Mouse (Mus musculus) hindbrain, postnatal 0 days (tissue): ENCODE results near the gene Cdon. TPM values are rescaled to one million over a fixed set of nuclear protein-coding genes. Genes with fewer than 3 reads are reported as not detected.

Experiments
- ATAC-seq: fragments of 200-750 bp; cut with Nextera tagmentation; 2 replicates; pipeline ENCODE4 v1.8.0; 2017; ENCODE audit warnings: mild to moderate bottlenecking, moderate TSS enrichment, moderate library complexity
- DNase-seq: peaks from one replicate; pipeline ENCODE4 v3.0.0-alpha.2; 2015; ENCODE audit warnings: low spot score
- H3K27ac ChIP-seq: fragments of 300-500 bp; sonication (generic); 2 replicates; pipeline ENCODE4 v1.5.1; 2014; ENCODE audit warnings: mild to moderate bottlenecking
- H3K27me3 ChIP-seq: fragments of 300-500 bp; sonication (generic); 2 replicates; pipeline ENCODE4 v1.6.1; 2014; ENCODE audit warnings: low read length, mixed read lengths; ENCODE audit not compliant: insufficient read depth
- H3K36me3 ChIP-seq: fragments of 300-500 bp; sonication (generic); 2 replicates; pipeline ENCODE4 v1.6.1; 2014; ENCODE audit warnings: low read length, mixed read lengths; ENCODE audit not compliant: insufficient read depth
- H3K4me1 ChIP-seq: fragments of 300-500 bp; sonication (generic); 2 replicates; pipeline ENCODE4 v1.6.1; 2014; ENCODE audit warnings: antibody characterized with exemption, low read length, mixed read lengths; ENCODE audit not compliant: insufficient read depth
- H3K4me2 ChIP-seq: fragments of 300-500 bp; sonication (generic); 2 replicates; pipeline ENCODE4 v1.6.1; 2014; ENCODE audit warnings: low read depth, mild to moderate bottlenecking, low read length, moderate library complexity, mixed read lengths
- H3K4me3 ChIP-seq: fragments of 300-500 bp; sonication (generic); 2 replicates; pipeline ENCODE4 v1.5.1; 2014; ENCODE audit warnings: low read length
- H3K9ac ChIP-seq: fragments of 300-500 bp; sonication (generic); replicated peaks from 2 replicates; pipeline ENCODE4 v1.6.1; 2014; ENCODE audit warnings: mild to moderate bottlenecking, low read length, moderate library complexity, mixed read lengths
- H3K9me3 ChIP-seq: fragments of 300-500 bp; sonication (generic); 2 replicates; pipeline ENCODE4 v1.6.1; 2016; ENCODE audit warnings: low read length, mixed read lengths
- CTCF ChIP-seq: IDR thresholded peaks from 2 replicates; pipeline ENCODE4 v1.5.1; 2016; ENCODE audit warnings: antibody characterized with exemption, control low read depth, low read depth
- WGBS: fragments of 180-500 bp; shearing (Covaris S2); extraction: QIAGEN DNeasy Blood & Tissue Kit; methylation state at CpG from one replicate; pipeline ENCODE4 v1.1.7; 2014; 5-methylcytosine and 5-hydroxymethylcytosine counted together
- polyA plus RNA-seq: library from polyadenylated mRNA; unstranded; fragments of >200 nt; fragmentation: Nextera tagmentation; extraction: Ambion mirVana; gene quantifications from 2 replicates; pipeline ENCODE4 v1.2.1, GENCODE M21; 2015
- total RNA-seq: library from RNA; depleted of rRNA; stranded (reverse); fragments of >200 nt; gene quantifications from 2 replicates; pipeline ENCODE4 v1.2.3, GENCODE M21; 2014

Cdon gene
- total and polyA plus RNA-seq, 2 experiments from 2014 or later = 1.0 to 10.6 TPM

DNA sequence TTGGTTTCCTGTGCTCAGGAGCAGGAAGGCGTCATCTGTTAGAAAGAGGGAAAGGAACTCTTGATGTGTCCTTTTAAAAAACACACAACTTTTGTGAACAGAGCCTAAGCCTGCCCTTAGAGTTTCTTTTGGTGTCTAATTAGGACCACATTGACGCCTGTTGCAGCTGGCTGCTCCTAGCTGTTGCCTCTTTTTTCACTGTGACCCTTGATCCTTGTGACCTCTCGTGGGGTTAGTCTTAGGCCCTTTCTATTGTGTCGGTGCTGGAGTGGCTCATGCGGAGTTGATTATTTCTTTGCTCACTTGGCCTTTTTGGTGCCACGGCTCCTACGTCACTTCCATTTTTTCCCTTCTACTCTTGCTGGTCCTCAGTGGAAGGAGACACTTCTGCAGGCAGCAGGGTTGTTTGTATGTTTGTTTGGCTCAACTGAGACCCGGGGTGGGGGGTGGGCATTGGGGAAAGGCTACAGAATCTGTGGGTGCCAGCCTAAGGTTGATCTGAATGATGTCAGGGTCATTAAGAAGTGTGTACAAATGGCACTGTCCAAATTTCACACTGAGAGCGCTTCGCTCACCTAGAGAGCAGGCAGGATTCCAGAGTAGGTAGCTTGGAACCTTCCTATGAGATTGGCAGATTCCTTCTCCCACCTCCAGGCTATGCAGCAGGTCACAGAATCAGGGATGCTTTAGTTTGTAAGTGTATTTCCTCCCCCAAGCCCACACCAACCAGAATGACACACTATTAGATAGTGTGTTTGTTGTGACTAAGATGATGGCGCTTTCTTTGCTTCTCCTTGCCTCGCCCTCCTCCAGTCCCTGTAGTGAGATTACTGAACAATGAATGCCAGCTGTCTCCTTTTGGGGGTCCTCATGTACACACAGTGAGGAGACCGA lies 22.9 kb downstream of the Cdon start:
- no peak for ATAC-seq
- no peak for TF ChIP-seq CTCF
- H3K27me3 ChIP-seq = no peaks in the 10 kb centered on the region
- H3K4me1 ChIP-seq = no peaks in the 10 kb centered on the region
- H3K4me3 ChIP-seq = no peak overlapping the region
- H3K9me3 ChIP-seq = no peaks in the 10 kb centered on the region
- H3K9ac ChIP-seq = no peak overlapping the region
- H3K27ac ChIP-seq = no peak overlapping the region
- no peaks in the 10 kb centered on the region for H3K36me3 ChIP-seq
- WGBS = 47% methylated on average over 13 of the region's 13 CpGs
- no peak for DNase-seq
- no peak overlapping the region for H3K4me2 ChIP-seq

DNA sequence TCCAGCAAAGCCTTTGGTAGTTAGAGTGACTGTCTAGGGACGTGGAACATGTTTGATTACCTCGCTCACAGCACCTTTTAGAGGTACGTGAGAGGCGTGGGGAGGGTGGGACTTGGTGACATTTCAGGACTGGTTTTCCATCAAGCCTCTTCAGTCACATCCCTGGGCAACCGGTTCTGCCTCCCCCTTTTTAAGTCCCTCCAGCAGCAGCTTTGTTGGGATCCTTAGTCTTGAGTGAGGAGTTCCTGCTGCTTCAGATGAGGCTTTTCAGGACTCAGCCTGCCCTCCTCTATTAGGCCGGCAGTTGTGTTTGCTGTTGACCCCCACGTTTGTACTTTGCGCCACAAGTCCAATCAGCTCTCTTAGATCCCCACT lies 23.6 kb downstream of the Cdon start:
- ATAC-seq (no peak), DNase-seq (no peak)
- no peaks in the 10 kb centered on the region for H3K4me1 ChIP-seq
- 57% methylated on average over 8 of the region's 8 CpGs for WGBS
- no peaks in the 10 kb centered on the region for H3K36me3 ChIP-seq
- no peak overlapping the region for H3K27ac ChIP-seq
- no peaks in the 10 kb centered on the region for H3K9me3 ChIP-seq
- no peak overlapping the region for H3K4me2 ChIP-seq
- no peak overlapping the region for H3K9ac ChIP-seq
- TF ChIP-seq CTCF = no peak
- no peak overlapping the region for H3K4me3 ChIP-seq
- no peaks in the 10 kb centered on the region for H3K27me3 ChIP-seq

DNA sequence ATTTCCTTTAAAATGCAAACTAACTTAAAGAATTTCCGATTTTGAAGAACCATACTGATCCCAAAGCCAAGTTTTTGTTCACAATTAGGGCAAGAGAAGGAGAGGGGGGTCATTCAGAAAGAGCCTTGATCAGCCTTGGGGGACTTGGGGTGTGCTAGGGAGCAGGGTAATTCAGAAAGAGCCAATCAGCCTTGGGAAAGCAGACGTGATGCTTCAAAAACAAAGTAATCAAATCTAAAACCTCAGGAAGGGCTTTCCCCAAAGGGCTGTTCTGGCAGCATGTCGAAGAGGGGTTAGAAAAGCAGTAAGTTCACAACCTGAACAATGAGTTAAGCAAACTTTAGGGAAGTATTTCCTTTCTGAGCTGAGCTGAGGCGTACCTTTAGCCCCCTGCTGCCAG lies 26.0 kb downstream of the Cdon start:
- no peak overlapping the region for H3K9ac ChIP-seq
- H3K9me3 ChIP-seq = no peaks in the 10 kb centered on the region
- no peak overlapping the region for H3K27ac ChIP-seq
- ATAC-seq = no peak
- no peaks in the 10 kb centered on the region for H3K27me3 ChIP-seq
- H3K4me2 ChIP-seq = no peak overlapping the region
- H3K4me3 ChIP-seq = no peak overlapping the region
- no peak for TF ChIP-seq CTCF
- DNase-seq = no peak
- 61% methylated on average over 4 of the region's 4 CpGs for WGBS
- no peaks in the 10 kb centered on the region for H3K4me1 ChIP-seq
- H3K36me3 ChIP-seq = no peaks in the 10 kb centered on the region

DNA sequence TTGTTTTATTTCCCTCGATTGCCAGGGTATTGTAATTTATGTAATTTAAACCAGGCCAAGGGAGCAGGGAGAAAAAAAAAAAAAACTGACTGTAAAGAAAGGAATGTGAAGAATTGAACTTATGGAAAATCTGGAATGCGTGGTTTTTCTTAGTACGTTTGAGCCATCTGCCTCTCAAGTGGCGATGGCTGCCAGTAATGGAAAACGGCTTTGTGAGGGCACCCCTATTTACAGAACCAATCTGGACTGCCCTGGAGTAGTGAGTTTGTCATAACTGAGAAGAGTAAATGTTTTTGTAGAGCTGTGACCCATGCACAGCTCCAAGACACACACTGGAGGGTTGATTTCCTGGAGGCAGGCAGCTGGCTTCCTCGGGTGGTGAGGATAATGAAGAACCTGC lies 32.4 kb downstream of the Cdon start:
- 60% methylated on average over 6 of the region's 6 CpGs for WGBS
- no peak for ATAC-seq
- no peak overlapping the region for H3K9ac ChIP-seq
- no peak for DNase-seq
- H3K27ac ChIP-seq = no peak overlapping the region
- H3K4me1 ChIP-seq = no peaks in the 10 kb centered on the region
- 0 out of 2 replicates have a peak, but pooled peaks cover 4% of the 10 kb centered on the region for H3K36me3 ChIP-seq
- no peak overlapping the region for H3K4me2 ChIP-seq
- no peaks in the 10 kb centered on the region for H3K27me3 ChIP-seq
- H3K9me3 ChIP-seq = no peaks in the 10 kb centered on the region
- no peak for TF ChIP-seq CTCF
- H3K4me3 ChIP-seq = no peak overlapping the region

DNA sequence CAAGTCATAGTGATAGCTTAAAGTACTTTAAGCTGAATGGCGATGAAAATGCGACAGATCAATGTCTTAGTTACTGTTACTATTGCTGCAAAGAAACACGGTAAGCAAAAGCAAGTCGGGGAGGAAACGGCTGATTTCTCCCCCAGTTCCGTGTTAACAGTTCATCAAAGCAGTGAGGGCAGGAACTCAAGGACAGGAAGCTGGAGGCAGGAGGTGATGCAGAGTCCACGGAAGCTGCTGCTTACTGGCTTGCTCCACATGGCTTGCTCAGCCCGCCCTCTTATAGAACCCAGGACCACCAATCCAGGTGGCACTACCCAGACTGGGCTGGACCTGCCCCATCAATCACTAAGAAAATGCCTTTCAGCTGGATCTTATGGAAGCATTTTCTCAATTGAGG lies 38.7 kb downstream of the Cdon start:
- no peak for TF ChIP-seq CTCF
- Histone ChIP-seq H3K9me3 (no peaks in the 10 kb centered on the region), H3K4me1 (no peaks in the 10 kb centered on the region), H3K9ac (no peak overlapping the region), H3K27me3 (no peaks in the 10 kb centered on the region), H3K4me2 (no peak overlapping the region), H3K36me3 (0 out of 2 replicates have a peak, but pooled peaks cover 4% of the 10 kb centered on the region), H3K27ac (no peak overlapping the region), H3K4me3 (no peak overlapping the region)
- ATAC-seq (no peak), DNase-seq (no peak)
- WGBS = 89% methylated on average over 8 of the region's 8 CpGs

DNA sequence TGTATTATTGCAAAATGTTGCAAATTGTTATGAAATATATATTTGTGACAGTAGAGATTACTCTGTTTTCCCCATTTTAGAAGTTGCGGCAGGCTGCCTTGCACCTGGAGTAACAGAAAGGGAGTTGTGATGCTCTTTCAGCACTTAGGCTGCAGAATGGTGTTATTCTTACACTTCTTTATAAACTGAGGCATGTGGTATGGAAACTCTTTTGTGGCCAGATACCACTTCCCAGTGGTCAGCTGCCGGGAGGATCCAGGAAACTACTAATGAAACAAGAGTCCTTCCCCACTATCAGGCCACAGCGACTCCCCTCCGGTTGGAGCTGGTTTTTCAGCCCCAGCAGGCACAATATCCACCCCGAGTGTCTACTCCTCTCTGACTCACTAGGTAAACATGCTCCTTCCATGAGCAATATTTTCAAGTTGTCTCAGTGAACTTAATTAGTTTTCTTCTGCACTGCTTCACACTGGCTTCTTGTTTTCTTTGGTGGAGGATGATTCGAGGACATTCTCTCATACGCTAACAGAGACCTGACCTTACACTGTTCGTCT lies 46.4 kb downstream of the Cdon start:
- ATAC-seq = no peak
- Histone ChIP-seq H3K27me3 (no peaks in the 10 kb centered on the region), H3K9ac (no peak overlapping the region), H3K27ac (no peak overlapping the region), H3K4me3 (no peak overlapping the region), H3K36me3 (no peaks in the 10 kb centered on the region), H3K9me3 (no peaks in the 10 kb centered on the region), H3K4me2 (no peak overlapping the region), H3K4me1 (no peaks in the 10 kb centered on the region)
- WGBS = 74% methylated on average over 8 of the region's 8 CpGs
- no peak for TF ChIP-seq CTCF
- DNase-seq = no peak

DNA sequence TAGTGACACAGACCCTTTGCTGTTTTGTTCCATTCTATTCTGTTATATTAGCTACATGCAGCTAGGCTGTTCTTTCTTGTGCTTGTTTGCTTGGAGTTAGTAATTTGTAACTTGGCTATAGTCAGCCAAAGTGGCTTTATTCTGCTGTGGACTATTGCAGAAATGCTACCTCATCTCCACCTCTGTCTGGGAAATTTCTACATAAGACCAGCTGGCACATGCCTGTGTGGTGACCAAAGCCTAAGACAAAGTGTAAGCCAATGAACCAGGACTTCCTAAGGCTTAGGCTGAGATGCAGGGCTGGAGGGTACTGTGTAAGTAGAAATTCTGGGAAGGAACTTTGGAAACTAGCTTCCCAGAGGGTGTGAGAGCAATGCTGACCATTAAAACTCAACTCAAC lies 48.0 kb downstream of the Cdon start:
- Histone ChIP-seq H3K4me2 (no peak overlapping the region), H3K9me3 (no peaks in the 10 kb centered on the region), H3K36me3 (no peaks in the 10 kb centered on the region), H3K9ac (no peak overlapping the region), H3K4me3 (no peak overlapping the region), H3K27ac (no peak overlapping the region), H3K4me1 (no peaks in the 10 kb centered on the region), H3K27me3 (no peaks in the 10 kb centered on the region)
- ATAC-seq (no peak), DNase-seq (no peak)
- TF ChIP-seq CTCF = no peak
